Mouse (Mus musculus): ENCODE results near the gene Pet117. TPM values are rescaled to one million over a fixed set of nuclear protein-coding genes. Genes with fewer than 3 reads are reported as not detected.
"Not testable (repeated sequence)": the region's sequence is repeated elsewhere in the genome, so short reads cannot be mapped to it uniquely, and the experiment has no call there.

The Pet117 gene
- polyA plus RNA-seq, 1 experiment from 2014 or later = 2.8 TPM

- Histone ChIP-seq H3K4me3 (replicated peaks) (no peak overlapping the region), H3K36me3 (no peaks in the 10 kb centered on the region), H3K27ac (no peak overlapping the region), H3K4me1 (replicated peaks) (no peaks in the 10 kb centered on the region; the same call in 1 of the 2 replicates), H3K27me3 (peaks cover 40% of the 10 kb centered on the region), H3K9ac (no peak overlapping the region), H3K9me3 (replicated peaks) (no peaks in the 10 kb centered on the region), H3K4me2 (no peak overlapping the region)
- 29% methylated on average over 8 of the region's 8 CpGs for WGBS (ENCODE audit: insufficient replicate concordance)
- ATAC-seq (ENCODE audit: low read depth) (no peak), DNase-seq (no peak)
Observed at GRCm38 (mm10) chr2:144337701-144338100, 31.1 kb upstream of the Pet117 start.

- H3K9ac ChIP-seq; H3K4me2 ChIP-seq; DNase-seq; H3K36me3 ChIP-seq; H3K4me1 ChIP-seq (replicated peaks); H3K4me3 ChIP-seq (replicated peaks); ATAC-seq (ENCODE audit: low read depth); H3K27ac ChIP-seq; H3K9me3 ChIP-seq (replicated peaks): not testable (repeated sequence)
- WGBS (ENCODE audit: insufficient replicate concordance) = 55% methylated on average over 6 of the region's 6 CpGs
- H3K27me3 ChIP-seq = peaks cover 35% of the 10 kb centered on the region
Observed at GRCm38 (mm10) chr2:144338149-144338548, 30.6 kb upstream of the Pet117 start.

- Histone ChIP-seq H3K4me3 (replicated peaks) (no peak overlapping the region), H3K27ac (no peak overlapping the region), H3K9me3 (replicated peaks) (no peaks in the 10 kb centered on the region), H3K27me3 (no peaks in the 10 kb centered on the region), H3K4me2 (no peak overlapping the region), H3K4me1 (replicated peaks) (no peaks in the 10 kb centered on the region), H3K36me3 (no peaks in the 10 kb centered on the region), H3K9ac (no peak overlapping the region)
- DNase-seq (no peak), ATAC-seq (ENCODE audit: low read depth) (no peak)
- 20% methylated on average over 4 of the region's 4 CpGs for WGBS (ENCODE audit: insufficient replicate concordance)
Observed at GRCm38 (mm10) chr2:144343158-144343557, 25.6 kb upstream of the Pet117 start.

- Histone ChIP-seq H3K27me3 (no peaks in the 10 kb centered on the region), H3K9me3 (replicated peaks) (no peaks in the 10 kb centered on the region), H3K27ac (no peak overlapping the region), H3K9ac (no peak overlapping the region), H3K4me3 (replicated peaks) (no peak overlapping the region), H3K36me3 (no peaks in the 10 kb centered on the region), H3K4me1 (replicated peaks) (no peaks in the 10 kb centered on the region), H3K4me2 (no peak overlapping the region)
- DNase-seq (no peak), ATAC-seq (ENCODE audit: low read depth) (no peak)
- WGBS (ENCODE audit: insufficient replicate concordance) = 55% methylated on average over 3 of the region's 3 CpGs
Observed at GRCm38 (mm10) chr2:144348525-144348924, 20.3 kb upstream of the Pet117 start.

DNA sequence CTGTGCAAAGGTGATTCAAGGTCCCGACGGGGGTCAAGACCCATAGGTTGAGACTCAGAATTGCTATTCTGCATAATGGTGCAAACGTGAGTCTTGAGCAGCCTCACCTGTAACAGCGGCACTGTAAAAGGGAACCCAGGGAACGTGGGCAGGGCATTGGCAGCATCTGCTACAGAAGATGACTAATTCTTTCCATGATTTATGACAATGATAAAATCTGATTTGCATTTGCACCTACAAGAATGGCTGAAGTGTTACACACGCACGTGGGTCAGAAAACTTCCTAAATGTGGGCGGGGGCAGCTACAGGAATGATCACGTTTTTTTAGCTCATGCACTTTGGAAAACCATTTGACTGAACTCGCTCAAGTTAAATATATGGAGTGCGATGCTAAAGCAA, 16.0 kb upstream of the Pet117 start:
- H3K4me2 ChIP-seq = no peak overlapping the region
- 65% methylated on average over 11 of the region's 11 CpGs for WGBS (ENCODE audit: insufficient replicate concordance)

DNA sequence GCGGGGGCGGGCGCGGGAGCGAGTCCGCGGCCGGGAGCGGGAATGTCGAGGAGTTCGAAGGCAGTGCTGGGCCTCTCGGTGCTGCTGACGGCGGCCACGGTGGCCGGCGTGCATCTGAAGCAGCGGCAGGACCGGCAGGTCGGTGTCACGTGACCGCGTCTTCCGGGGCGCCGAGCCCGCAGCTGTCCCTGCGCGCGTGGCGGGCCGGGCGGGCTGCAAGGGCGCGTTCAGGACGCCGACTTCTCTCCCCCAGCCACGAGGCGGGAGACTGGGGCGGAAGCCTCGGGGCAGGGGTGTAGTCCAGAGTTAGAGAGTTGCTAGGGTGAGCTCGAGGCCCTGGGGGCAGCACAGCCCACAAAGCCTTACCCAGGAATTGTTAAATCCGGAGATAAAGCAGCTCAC, 225 bp downstream of the Pet117 start:
- H3K4me2 ChIP-seq = peak overlapping the region; percentile 82
- H3K36me3 ChIP-seq = peaks cover 19% of the 10 kb centered on the region
- under 1% methylated on average over 41 of the region's 43 CpGs for WGBS (ENCODE audit: insufficient replicate concordance)
- peak overlapping the region; percentile 78 for H3K4me3 ChIP-seq (replicated peaks)
- H3K27me3 ChIP-seq = no peaks in the 10 kb centered on the region
- ATAC-seq (ENCODE audit: low read depth) (peak; percentile 84), DNase-seq (no peak)
- peak overlapping the region; percentile 85 for H3K9ac ChIP-seq
- peaks cover 23% of the 10 kb centered on the region for H3K4me1 ChIP-seq (replicated peaks)
- peak overlapping the region; percentile 87 for H3K27ac ChIP-seq
- H3K9me3 ChIP-seq (replicated peaks) = no peaks in the 10 kb centered on the region

More for the DNA sequence above, 16.0 kb upstream of the Pet117 start:
- DNase-seq (no peak), ATAC-seq (ENCODE audit: low read depth) (no peak)
- no peak overlapping the region for H3K9ac ChIP-seq
- H3K27me3 ChIP-seq = peaks cover 3% of the 10 kb centered on the region; the same call in 1 of the 2 replicates
- no peaks in the 10 kb centered on the region for H3K9me3 ChIP-seq (replicated peaks)
- no peak overlapping the region for H3K27ac ChIP-seq
- no peaks in the 10 kb centered on the region for H3K4me1 ChIP-seq (replicated peaks)
- no peaks in the 10 kb centered on the region for H3K36me3 ChIP-seq
- H3K4me3 ChIP-seq (replicated peaks) = no peak overlapping the region

DNA sequence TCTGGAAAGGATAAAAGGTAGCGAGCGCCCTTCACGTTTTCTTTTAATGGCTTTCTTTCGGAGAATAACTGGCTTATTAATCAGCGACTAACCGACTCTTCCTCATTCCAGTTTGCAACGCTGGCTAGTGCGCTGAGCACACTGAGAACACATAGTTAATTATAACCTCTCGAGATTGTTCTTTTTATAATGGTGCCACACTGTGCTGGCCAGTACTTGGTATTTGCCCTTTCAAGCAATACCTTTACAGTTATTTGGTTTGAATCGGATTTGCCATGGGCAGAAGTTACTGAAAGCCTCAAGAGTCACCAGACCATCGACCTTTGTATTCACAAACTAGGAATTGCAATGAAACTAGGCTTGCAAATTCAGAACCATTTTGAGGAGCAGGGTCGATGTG, 715 bp downstream of the Pet117 start:
- peak overlapping the region; percentile 82 for H3K4me2 ChIP-seq
- DNase-seq = no peak
- H3K4me3 ChIP-seq (replicated peaks) = peak overlapping the region; percentile 78
- peak overlapping the region; percentile 87 for H3K27ac ChIP-seq
- no peaks in the 10 kb centered on the region for H3K9me3 ChIP-seq (replicated peaks)
- peaks cover 24% of the 10 kb centered on the region for H3K36me3 ChIP-seq
- WGBS (ENCODE audit: insufficient replicate concordance) = 2% methylated on average over 12 of the region's 12 CpGs
- no peak for ATAC-seq (ENCODE audit: low read depth)
- H3K4me1 ChIP-seq (replicated peaks) = peaks cover 23% of the 10 kb centered on the region
- no peaks in the 10 kb centered on the region for H3K27me3 ChIP-seq
- H3K9ac ChIP-seq = peak overlapping the region; percentile 85

GRCm38 (mm10) chr2:144371566-144371965, 2.8 kb downstream of the Pet117 start:
- no peak overlapping the region for H3K4me2 ChIP-seq
- H3K9me3 ChIP-seq (replicated peaks) = no peaks in the 10 kb centered on the region
- no peaks in the 10 kb centered on the region for H3K27me3 ChIP-seq
- H3K4me3 ChIP-seq (replicated peaks) = no peak overlapping the region
- DNase-seq = no peak
- H3K4me1 ChIP-seq (replicated peaks) = peaks cover 23% of the 10 kb centered on the region
- no peak for ATAC-seq (ENCODE audit: low read depth)
- 82% methylated on average over 4 of the region's 4 CpGs for WGBS (ENCODE audit: insufficient replicate concordance)
- H3K36me3 ChIP-seq = peaks cover 39% of the 10 kb centered on the region
- no peak overlapping the region for H3K9ac ChIP-seq
- no peak overlapping the region for H3K27ac ChIP-seq

- Histone ChIP-seq H3K9ac (no peak overlapping the region), H3K4me3 (replicated peaks) (no peak overlapping the region), H3K9me3 (replicated peaks) (no peaks in the 10 kb centered on the region), H3K4me2 (no peak overlapping the region), H3K4me1 (replicated peaks) (peaks cover 20% of the 10 kb centered on the region), H3K27ac (no peak overlapping the region), H3K27me3 (no peaks in the 10 kb centered on the region), H3K36me3 (peaks cover 52% of the 10 kb centered on the region)
- ATAC-seq (ENCODE audit: low read depth) (no peak), DNase-seq (no peak)
- WGBS (ENCODE audit: insufficient replicate concordance) = 87% methylated on average over 9 of the region's 9 CpGs
Observed at GRCm38 (mm10) chr2:144373063-144373462, 4.3 kb downstream of the Pet117 start.

GRCm38 (mm10) chr2:144375063-144375703, 6.4 kb downstream of the Pet117 start:
- Histone ChIP-seq H3K4me2 (no peak overlapping the region), H3K4me3 (replicated peaks) (no peak overlapping the region), H3K36me3 (peaks cover 74% of the 10 kb centered on the region), H3K4me1 (replicated peaks) (peaks cover 9% of the 10 kb centered on the region), H3K27me3 (no peaks in the 10 kb centered on the region), H3K27ac (no peak overlapping the region), H3K9ac (no peak overlapping the region), H3K9me3 (replicated peaks) (no peaks in the 10 kb centered on the region)
- DNase-seq (no peak), ATAC-seq (ENCODE audit: low read depth) (no peak)
- WGBS (ENCODE audit: insufficient replicate concordance) = 82% methylated on average over 10 of the region's 10 CpGs

DNA sequence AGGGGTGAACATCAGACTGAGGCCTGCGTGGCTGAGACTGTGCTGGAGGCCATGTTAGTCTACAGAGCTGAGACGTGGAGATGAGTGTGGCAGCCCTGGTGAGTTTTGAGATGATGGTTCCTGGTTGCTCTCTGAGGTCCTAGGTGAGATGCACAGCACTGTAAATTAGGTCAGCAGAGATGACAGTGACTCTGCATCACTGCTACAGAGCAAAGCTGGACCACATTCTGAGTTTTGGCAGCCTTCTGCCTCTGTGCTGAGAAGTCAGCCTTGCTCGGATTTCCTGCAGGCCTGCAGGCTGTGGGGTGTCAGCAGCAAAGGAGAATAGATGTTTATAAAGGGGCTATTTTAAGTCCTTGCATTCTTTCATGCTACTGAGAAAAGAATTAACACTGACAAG, 12.5 kb downstream of the Pet117 start:
- Histone ChIP-seq H3K4me1 (replicated peaks) (peaks cover 17% of the 10 kb centered on the region), H3K4me2 (no peak overlapping the region), H3K27me3 (no peaks in the 10 kb centered on the region), H3K27ac (no peak overlapping the region), H3K4me3 (replicated peaks) (no peak overlapping the region), H3K9ac (no peak overlapping the region), H3K9me3 (replicated peaks) (no peaks in the 10 kb centered on the region), H3K36me3 (peaks cover 86% of the 10 kb centered on the region)
- no peak for DNase-seq
- no peak for ATAC-seq (ENCODE audit: low read depth)
- WGBS (ENCODE audit: insufficient replicate concordance) = 80% methylated on average over 3 of the region's 3 CpGs

DNA sequence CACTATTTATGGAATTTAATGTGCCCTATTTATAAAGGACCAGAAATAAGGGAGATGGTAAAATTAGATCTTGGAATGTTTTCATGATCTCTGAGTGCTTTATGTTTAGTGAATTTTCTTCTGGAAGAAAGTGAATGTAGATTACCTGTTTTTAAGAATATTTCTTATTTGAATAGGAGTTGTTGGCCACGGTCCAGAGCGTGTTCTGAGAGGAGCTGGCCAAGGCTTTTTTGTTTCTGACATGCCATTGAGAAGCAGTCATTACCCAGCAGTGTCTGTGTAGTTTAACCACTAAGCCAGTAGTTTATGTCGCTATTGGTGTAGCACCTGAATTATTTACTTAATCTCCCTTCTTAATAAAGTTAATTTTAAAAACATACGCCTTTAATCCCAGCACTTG, 12.9 kb downstream of the Pet117 start:
- no peak overlapping the region for H3K9ac ChIP-seq
- DNase-seq (no peak), ATAC-seq (ENCODE audit: low read depth) (no peak)
- no peak overlapping the region for H3K27ac ChIP-seq
- WGBS (ENCODE audit: insufficient replicate concordance) = 85% methylated on average over 4 of the region's 4 CpGs
- no peak overlapping the region for H3K4me3 ChIP-seq (replicated peaks)
- H3K27me3 ChIP-seq = no peaks in the 10 kb centered on the region
- no peaks in the 10 kb centered on the region for H3K9me3 ChIP-seq (replicated peaks)
- H3K4me1 ChIP-seq (replicated peaks) = peaks cover 17% of the 10 kb centered on the region
- H3K36me3 ChIP-seq = peaks cover 85% of the 10 kb centered on the region
- H3K4me2 ChIP-seq = no peak overlapping the region
